Mouse (Mus musculus) T-helper 1 cell (primary cell): ENCODE results near the gene Tacr2.

ENCODE experiments used
- in situ Hi-C: fragments of 300-600 bp; cut with MboI, MseI; formaldehyde crosslinking; loops from one replicate; pipeline ENCODE4 v1.15.1; 2025; ENCODE audit warnings: high pct_unique_total_duplicates

Gene Tacr2

GRCm38 (mm10) chr10:62300006-62300827 is 48.0 kb downstream of the Tacr2 start:
- in situ Hi-C loops: no loop called here

- in situ Hi-C loops: no loop called here
Observed at GRCm38 (mm10) chr10:62305090-62305489, 52.9 kb downstream of the Tacr2 start.

GRCm38 (mm10) chr10:62306483-62306882 is 54.2 kb downstream of the Tacr2 start:
- in situ Hi-C loops: no loop called here

- in situ Hi-C loops: no loop called here
Observed at GRCm38 (mm10) chr10:62308896-62309491, 56.8 kb downstream of the Tacr2 start.

- in situ Hi-C loops: no loop called here
Observed at GRCm38 (mm10) chr10:62309593-62309992, 57.4 kb downstream of the Tacr2 start.

GRCm38 (mm10) chr10:62310259-62311039 is 58.2 kb downstream of the Tacr2 start:
- in situ Hi-C loops: no loop called here

GRCm38 (mm10) chr10:62311464-62311863 is 59.2 kb downstream of the Tacr2 start:
- in situ Hi-C loops: no loop called here

- in situ Hi-C loops: no loop called here
Observed at GRCm38 (mm10) chr10:62313140-62313539, 60.9 kb downstream of the Tacr2 start.

GRCm38 (mm10) chr10:62313885-62314424 is 61.7 kb downstream of the Tacr2 start:
- in situ Hi-C loops: no loop called here
